Mouse (Mus musculus) megakaryocyte, embryonic 14.5 days (primary cell): Measurements from ENCODE around the gene Gabrg3.

ENCODE experiments used
- FLI1 ChIP-seq: IDR thresholded peaks from 2 replicates; pipeline ENCODE4 v1.6.1; 2012; ENCODE audit warnings: low read length, inconsistent platforms, mixed read lengths
- GATA1 ChIP-seq: IDR thresholded peaks from 3 replicates; pipeline ENCODE4 v1.6.1; 2012; ENCODE audit warnings: mixed read lengths, low read length, inconsistent platforms, borderline replicate concordance

DNA sequence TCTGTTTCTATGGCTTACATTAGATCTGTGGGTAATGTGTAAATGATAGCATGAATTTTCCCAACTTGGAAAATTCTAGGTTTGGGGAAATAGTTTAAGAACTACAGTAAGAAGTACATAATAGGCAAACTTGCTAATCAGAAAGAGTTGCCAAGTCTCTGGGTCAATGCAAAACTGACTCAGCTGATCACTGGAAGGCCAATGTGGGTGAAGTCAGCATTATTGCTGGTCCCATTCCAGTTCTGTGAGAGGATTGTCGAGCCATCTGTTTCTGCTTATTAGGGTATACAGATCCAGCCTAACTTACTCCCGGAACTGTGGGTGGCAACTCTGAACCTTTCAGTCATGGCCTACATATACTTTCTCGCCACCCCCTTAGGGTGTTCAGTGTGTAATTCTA lies 55.8 kb downstream of the Gabrg3 start:
- TF ChIP-seq GATA1 = no peak
- TF ChIP-seq FLI1 = no peak
